Mouse (Mus musculus) lung, embryonic 16.5 days (tissue): ENCODE data around the gene Zfp84. TPM values are rescaled to one million over a fixed set of nuclear protein-coding genes. Genes with fewer than 3 reads are reported as not detected.
A peak's percentile ranks its signal among the peaks of the same experiment; 100 is the strongest.
"Not testable (repeated sequence)": the region's sequence is repeated elsewhere in the genome, so short reads cannot be mapped to it uniquely, and the experiment has no call there.

Source experiments
- ATAC-seq: fragments of 200-750 bp; cut with Nextera tagmentation; 2 replicates; pipeline ENCODE4 v1.8.0; 2017; ENCODE audit warnings: low read depth, mild to moderate bottlenecking, moderate library complexity
- H3K27ac ChIP-seq: fragments of 300-500 bp; sonication (generic); 2 replicates; pipeline ENCODE4 v1.5.1; 2014; ENCODE audit warnings: mild to moderate bottlenecking, control low read depth, low read length
- H3K27me3 ChIP-seq: fragments of 300-500 bp; sonication (generic); 2 replicates; pipeline ENCODE4 v1.6.1; 2014; ENCODE audit warnings: low read depth, low read length, mixed read lengths; ENCODE audit not compliant: control insufficient read depth, insufficient read depth
- H3K36me3 ChIP-seq: fragments of 300-500 bp; sonication (generic); 2 replicates; pipeline ENCODE4 v1.6.1; 2014; ENCODE audit warnings: low read length; ENCODE audit not compliant: control insufficient read depth, insufficient read depth
- H3K4me1 ChIP-seq: fragments of 300-500 bp; sonication (generic); replicated peaks from 2 replicates; pipeline ENCODE4 v1.6.1; 2014; ENCODE audit warnings: low read length, mixed read lengths; ENCODE audit not compliant: control insufficient read depth, insufficient read depth
- H3K4me2 ChIP-seq: fragments of 300-500 bp; sonication (generic); 2 replicates; pipeline ENCODE4 v1.6.1; 2014; ENCODE audit warnings: low read depth, low read length, control low read depth
- H3K4me3 ChIP-seq: fragments of 300-500 bp; sonication (generic); 2 replicates; pipeline ENCODE4 v1.5.1; 2014; ENCODE audit warnings: mild to moderate bottlenecking, low read length, control low read depth
- H3K9ac ChIP-seq: fragments of 300-500 bp; sonication (generic); 2 replicates; pipeline ENCODE4 v1.6.1; 2014; ENCODE audit warnings: low read length, control low read depth
- H3K9me3 ChIP-seq: fragments of 300-500 bp; sonication (generic); 2 replicates; pipeline ENCODE4 v1.6.1; 2016; ENCODE audit warnings: low read length; ENCODE audit not compliant: control insufficient read depth
- WGBS: fragments of 180-500 bp; shearing (Covaris S2); extraction: QIAGEN DNeasy Blood & Tissue Kit; methylation state at CpG from one replicate; pipeline ENCODE4 v1.1.7; 2014; 5-methylcytosine and 5-hydroxymethylcytosine counted together
- polyA plus RNA-seq: library from polyadenylated mRNA; unstranded; fragments of >200 nt; fragmentation: Nextera tagmentation; extraction: Ambion mirVana; gene quantifications from 2 replicates; pipeline ENCODE4 v1.2.1, GENCODE M21; 2015

The Zfp84 gene
- 12.8 and 13.7 TPM in 2 replicates for polyA plus RNA-seq

- Histone ChIP-seq H3K27ac (peak within 1 kb of the TSS; percentile 97), H3K9me3 (no peaks in the 10 kb centered on the region), H3K36me3 (peaks cover 9% of the 10 kb centered on the region), H3K27me3 (no peaks in the 10 kb centered on the region), H3K4me1 (peaks cover 10% of the 10 kb centered on the region), H3K4me3 (peak within 1 kb of the TSS; percentile 83), H3K4me2 (peak within 1 kb of the TSS; percentile 69), H3K9ac (peak within 1 kb of the TSS; percentile 82)
- under 1% methylated on average over 32 of the region's 32 CpGs for WGBS
- peak; percentile 97 for ATAC-seq
Observed at GRCm38 (mm10) chr7:29768090-29768900, at the start of gene Zfp84. TSS of gene Zfp84 (plus strand) at chr7:29768552.

GRCm38 (mm10) chr7:29725461-29726142 lies 42.8 kb upstream of the Zfp84 start:
- ATAC-seq = peak; percentile 15; the same call in 1 of the 2 replicates
- H3K4me3 ChIP-seq, H3K36me3 ChIP-seq, H3K4me2 ChIP-seq, H3K27ac ChIP-seq, H3K9ac ChIP-seq, H3K4me1 ChIP-seq, H3K27me3 ChIP-seq, H3K9me3 ChIP-seq: not testable (repeated sequence)
- WGBS = 21% methylated on average over 16 of the region's 17 CpGs

GRCm38 (mm10) chr7:29726860-29727259 lies 41.5 kb upstream of the Zfp84 start, which contains the start of gene Catsperg2:
TSS of gene Catsperg2 (minus strand) at chr7:29727032.
- not testable (repeated sequence) for H3K9me3 ChIP-seq, H3K4me3 ChIP-seq, H3K27ac ChIP-seq, H3K36me3 ChIP-seq, H3K27me3 ChIP-seq, H3K4me1 ChIP-seq, H3K4me2 ChIP-seq, H3K9ac ChIP-seq
- 47% methylated on average over 11 of the region's 11 CpGs for WGBS
- ATAC-seq = peak; percentile 52; the same call in 1 of the 2 replicates

- no peaks in the 10 kb centered on the region for H3K27me3 ChIP-seq
- WGBS = 72% methylated on average over 2 of the region's 2 CpGs
- peaks cover 9% of the 10 kb centered on the region for H3K9me3 ChIP-seq
- ATAC-seq = no peak
- no peaks in the 10 kb centered on the region for H3K36me3 ChIP-seq
- no peak overlapping the region for H3K4me3 ChIP-seq
- H3K4me1 ChIP-seq = no peaks in the 10 kb centered on the region
- H3K9ac ChIP-seq = no peak overlapping the region
- no peak overlapping the region for H3K27ac ChIP-seq
- no peak overlapping the region for H3K4me2 ChIP-seq
Observed at GRCm38 (mm10) chr7:29728055-29728454, 40.3 kb upstream of the Zfp84 start.

GRCm38 (mm10) chr7:29742258-29742657 lies 26.1 kb upstream of the Zfp84 start:
- no peaks in the 10 kb centered on the region for H3K27me3 ChIP-seq
- no peaks in the 10 kb centered on the region for H3K9me3 ChIP-seq
- no peaks in the 10 kb centered on the region for H3K4me1 ChIP-seq
- no peaks in the 10 kb centered on the region for H3K36me3 ChIP-seq
- 73% methylated on average over 3 of the region's 3 CpGs for WGBS
- H3K27ac ChIP-seq = no peak overlapping the region
- no peak overlapping the region for H3K4me3 ChIP-seq
- H3K9ac ChIP-seq = no peak overlapping the region
- no peak for ATAC-seq
- H3K4me2 ChIP-seq = no peak overlapping the region

GRCm38 (mm10) chr7:29760476-29760875 lies 7.9 kb upstream of the Zfp84 start:
- Histone ChIP-seq H3K27ac (no peak overlapping the region), H3K4me1 (no peaks in the 10 kb centered on the region), H3K36me3 (no peaks in the 10 kb centered on the region), H3K4me2 (no peak overlapping the region), H3K9ac (no peak overlapping the region), H3K4me3 (no peak overlapping the region), H3K9me3 (no peaks in the 10 kb centered on the region), H3K27me3 (no peaks in the 10 kb centered on the region)
- WGBS = 88% methylated on average over 5 of the region's 5 CpGs
- no peak for ATAC-seq

GRCm38 (mm10) chr7:29764702-29765101 lies 3.6 kb upstream of the Zfp84 start:
- Histone ChIP-seq H3K9me3 (no peaks in the 10 kb centered on the region), H3K27ac (no peak overlapping the region), H3K36me3 (no peaks in the 10 kb centered on the region), H3K27me3 (no peaks in the 10 kb centered on the region), H3K9ac (no peak overlapping the region), H3K4me3 (no peak overlapping the region), H3K4me1 (peaks cover 10% of the 10 kb centered on the region), H3K4me2 (no peak overlapping the region)
- 74% methylated on average over 7 of the region's 7 CpGs for WGBS
- no peak for ATAC-seq

- Histone ChIP-seq H3K4me3 (peak overlapping the region; percentile 83), H3K4me1 (peaks cover 10% of the 10 kb centered on the region), H3K36me3 (peaks cover 4% of the 10 kb centered on the region), H3K4me2 (peak overlapping the region; percentile 61), H3K27me3 (no peaks in the 10 kb centered on the region), H3K9me3 (no peaks in the 10 kb centered on the region), H3K9ac (peak overlapping the region; percentile 74), H3K27ac (peak overlapping the region; percentile 58)
- peak; percentile 58 for ATAC-seq
- WGBS = 1% methylated on average over 15 of the region's 15 CpGs
Observed at GRCm38 (mm10) chr7:29767058-29767686, 1.2 kb upstream of the Zfp84 start.

GRCm38 (mm10) chr7:29768980-29769379 lies 628 bp downstream of the Zfp84 start:
- Histone ChIP-seq H3K4me1 (peaks cover 10% of the 10 kb centered on the region), H3K9me3 (no peaks in the 10 kb centered on the region), H3K4me3 (peak overlapping the region; percentile 83), H3K27me3 (no peaks in the 10 kb centered on the region), H3K36me3 (peaks cover 14% of the 10 kb centered on the region), H3K9ac (peak overlapping the region; percentile 82), H3K4me2 (peak overlapping the region; percentile 69), H3K27ac (peak overlapping the region; percentile 97; the same call in 1 of the 2 replicates)
- 4% methylated on average over 10 of the region's 10 CpGs for WGBS
- no peak for ATAC-seq
